Mouse (Mus musculus): ENCODE data around the gene Hipk1. TPM values are rescaled to one million over a fixed set of nuclear protein-coding genes. Genes with fewer than 3 reads are reported as not detected.

The Hipk1 gene
- polyA plus RNA-seq, 1 experiment = 16.7 TPM

DNA sequence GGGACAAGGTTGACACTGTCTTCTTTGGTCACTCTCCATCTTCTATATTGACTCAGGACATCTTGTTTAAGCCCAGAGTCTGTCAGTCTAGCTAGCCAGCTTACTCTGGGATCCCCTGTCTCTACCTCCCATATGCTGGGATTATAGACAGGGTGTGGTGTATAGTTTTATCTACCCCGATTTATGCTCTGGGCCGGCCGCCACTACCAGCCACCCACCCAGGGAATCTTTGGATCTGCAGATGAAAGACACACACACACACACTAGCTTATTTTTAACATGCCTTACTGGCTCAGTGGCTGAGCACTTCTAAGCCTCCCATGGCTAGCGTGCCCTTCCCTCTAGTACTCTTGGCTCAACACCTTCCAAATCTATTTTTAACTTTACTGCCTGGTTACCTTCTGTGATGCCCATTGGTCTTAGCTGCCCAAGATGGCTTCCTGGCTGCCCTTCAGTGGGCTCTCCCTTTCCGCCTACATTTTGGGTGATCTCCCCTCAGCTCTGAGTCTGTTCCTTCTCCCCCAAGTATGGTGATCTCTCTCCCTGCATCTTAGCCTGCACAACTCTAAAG, 81.8 kb downstream of the Hipk1 start:
- H3K36me3 ChIP-seq (ENCODE audit: control insufficient read depth, insufficient read depth) = no peaks in the 10 kb centered on the region
- H3K4me3 ChIP-seq = no peak overlapping the region
- H3K79me2 ChIP-seq (ENCODE audit: control insufficient read depth, insufficient read depth) = no peaks in the 10 kb centered on the region

DNA sequence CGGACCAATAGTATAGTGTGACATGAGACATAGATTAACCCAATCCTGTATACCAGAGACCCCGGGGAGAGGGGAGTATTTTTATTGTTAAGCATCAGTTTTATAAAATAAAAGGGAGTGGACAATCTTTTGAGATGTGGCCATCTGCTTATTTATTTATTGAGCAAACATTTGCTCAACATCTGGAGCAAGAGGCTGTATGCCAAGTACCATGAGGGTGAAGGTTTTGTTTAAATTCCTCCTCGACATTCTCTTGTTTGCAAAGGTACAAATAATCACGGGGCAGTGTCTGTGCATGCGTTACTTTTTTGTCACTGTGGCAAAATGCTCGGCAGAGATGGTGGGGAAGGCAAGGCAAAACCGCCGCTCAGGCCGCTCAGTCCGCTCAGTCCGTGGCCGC, 85.9 kb downstream of the Hipk1 start:
- Histone ChIP-seq H3K36me3 (ENCODE audit: control insufficient read depth, insufficient read depth) (no peaks in the 10 kb centered on the region), H3K4me2 (ENCODE audit: low read depth) (no peak overlapping the region), H3ac (ENCODE audit: control insufficient read depth, insufficient read length) (no peak overlapping the region), H3K79me2 (ENCODE audit: control insufficient read depth, insufficient read depth) (no peaks in the 10 kb centered on the region), H3K4me3 (no peak overlapping the region), H3K27me3 (ENCODE audit: control insufficient read depth, insufficient read depth, insufficient read length) (no peaks in the 10 kb centered on the region)
- TF ChIP-seq REST (IDR thresholded peaks at IDR 0.05; ENCODE audit: insufficient read depth, insufficient read length) = no peak
- no peak for TF ChIP-seq MYOD1 (IDR thresholded peaks at IDR 0.05; ENCODE audit: control insufficient read depth in 1 of 3, insufficient read length in 2 of 3, low read depth in 2 of 3)
- TF ChIP-seq SRF (IDR thresholded peaks at IDR 0.05; ENCODE audit: control insufficient read depth, insufficient read length, low read depth) = no peak
- TF ChIP-seq E2F4 (IDR thresholded peaks at IDR 0.05; ENCODE audit: insufficient read depth) = no peak
- TF ChIP-seq CEBPB (IDR thresholded peaks at IDR 0.05; ENCODE audit: insufficient read depth, poor library complexity, severe bottlenecking) = no peak
- TF ChIP-seq MYOG (IDR thresholded peaks at IDR 0.05; ENCODE audit: control insufficient read depth in 1 of 3, insufficient read depth in 1 of 3, insufficient read length in 2 of 3, low read depth in 2 of 3) = no peak
- no peak for TF ChIP-seq TCF3 (IDR thresholded peaks at IDR 0.05; ENCODE audit: insufficient read length, low read depth)
- no peak for TF ChIP-seq USF1 (IDR thresholded peaks at IDR 0.05; ENCODE audit: low read depth)
- no peak for TF ChIP-seq TCF12 (IDR thresholded peaks at IDR 0.05; ENCODE audit: insufficient read depth, poor library complexity, severe bottlenecking)
- no peak for TF ChIP-seq MAX (IDR thresholded peaks at IDR 0.05; ENCODE audit: low read depth)
- no peak for TF ChIP-seq POLR2AphosphoS2 (IDR thresholded peaks at IDR 0.05; ENCODE audit: insufficient read length, low read depth)
- no peak for TF ChIP-seq POLR2A (IDR thresholded peaks at IDR 0.05; ENCODE audit: insufficient read length, low read depth)

More for the DNA sequence above, 81.8 kb downstream of the Hipk1 start:
- Histone ChIP-seq H3K4me2 (ENCODE audit: low read depth) (no peak overlapping the region), H3K27me3 (ENCODE audit: control insufficient read depth, insufficient read depth, insufficient read length) (no peaks in the 10 kb centered on the region), H3ac (ENCODE audit: control insufficient read depth, insufficient read length) (no peak overlapping the region)
- TF ChIP-seq USF1 (IDR thresholded peaks at IDR 0.05; ENCODE audit: low read depth) (no peak), TCF3 (IDR thresholded peaks at IDR 0.05; ENCODE audit: insufficient read length, low read depth) (no peak), SRF (IDR thresholded peaks at IDR 0.05; ENCODE audit: control insufficient read depth, insufficient read length, low read depth) (no peak), POLR2A (IDR thresholded peaks at IDR 0.05; ENCODE audit: insufficient read length, low read depth) (no peak)

DNA sequence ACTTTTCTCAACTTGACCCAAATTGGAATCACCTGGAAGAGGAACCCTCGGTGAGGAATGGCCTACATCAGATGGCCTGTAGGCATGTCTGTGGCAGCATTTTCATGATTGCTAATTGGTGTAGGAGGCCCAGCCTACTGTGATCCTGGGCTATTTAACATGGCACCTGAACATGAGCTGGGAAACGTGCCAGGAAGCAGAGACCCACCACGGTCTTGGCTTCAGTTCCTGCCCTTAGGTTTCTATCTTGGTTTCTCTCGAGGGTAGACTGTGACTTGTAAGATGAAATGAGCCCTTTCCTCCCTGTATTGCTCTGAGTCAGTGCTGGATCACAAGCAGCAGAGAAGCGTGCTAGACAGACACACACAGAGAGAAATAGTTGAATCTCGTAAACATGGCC, 86.7 kb downstream of the Hipk1 start:
- Histone ChIP-seq H3K4me3 (no peak overlapping the region), H3K79me2 (ENCODE audit: control insufficient read depth, insufficient read depth) (no peaks in the 10 kb centered on the region), H3K27me3 (ENCODE audit: control insufficient read depth, insufficient read depth, insufficient read length) (no peaks in the 10 kb centered on the region), H3K36me3 (ENCODE audit: control insufficient read depth, insufficient read depth) (no peaks in the 10 kb centered on the region), H3K4me2 (ENCODE audit: low read depth) (no peak overlapping the region), H3ac (ENCODE audit: control insufficient read depth, insufficient read length) (no peak overlapping the region)
- TF ChIP-seq MYOD1 (IDR thresholded peaks at IDR 0.05; ENCODE audit: control insufficient read depth in 1 of 3, insufficient read length in 2 of 3, low read depth in 2 of 3) = no peak
- TF ChIP-seq POLR2AphosphoS2 (IDR thresholded peaks at IDR 0.05; ENCODE audit: insufficient read length, low read depth) = no peak
- TF ChIP-seq SRF (IDR thresholded peaks at IDR 0.05; ENCODE audit: control insufficient read depth, insufficient read length, low read depth) = no peak

DNA sequence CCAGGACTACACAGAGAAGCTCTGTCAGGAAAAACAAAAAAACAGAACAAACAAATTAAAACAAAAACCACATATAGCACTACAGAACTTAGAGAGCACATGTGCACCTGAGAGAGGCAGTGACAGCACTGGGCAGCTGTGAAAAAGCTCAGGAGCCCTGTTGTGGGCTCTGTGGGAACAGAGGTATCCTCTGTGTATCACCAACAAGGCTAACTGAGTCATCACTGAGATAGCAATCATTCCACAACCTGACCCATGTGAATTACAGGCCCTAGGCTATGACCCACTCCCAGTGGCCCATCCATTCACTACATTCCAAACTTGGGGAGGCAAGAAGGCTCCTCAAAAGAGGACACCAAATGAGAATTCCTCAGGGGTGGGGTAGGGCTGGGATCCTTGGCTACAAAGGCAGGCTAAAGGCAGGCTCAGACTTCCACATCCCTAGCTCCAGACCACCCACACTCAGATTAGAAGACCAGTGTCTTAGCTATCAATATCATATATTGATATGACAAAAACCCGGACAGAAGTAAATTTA, 94.9 kb downstream of the Hipk1 start:
- no peaks in the 10 kb centered on the region for H3K79me2 ChIP-seq (ENCODE audit: control insufficient read depth, insufficient read depth)
- H3ac ChIP-seq (ENCODE audit: control insufficient read depth, insufficient read length) = no peak overlapping the region
- no peak overlapping the region for H3K4me2 ChIP-seq (ENCODE audit: low read depth)
- no peak overlapping the region for H3K4me3 ChIP-seq
- no peaks in the 10 kb centered on the region for H3K36me3 ChIP-seq (ENCODE audit: control insufficient read depth, insufficient read depth)
- H3K27me3 ChIP-seq (ENCODE audit: control insufficient read depth, insufficient read depth, insufficient read length) = no peaks in the 10 kb centered on the region
- TF ChIP-seq REST (IDR thresholded peaks at IDR 0.05; ENCODE audit: insufficient read depth, insufficient read length) (no peak), MYOD1 (IDR thresholded peaks at IDR 0.05; ENCODE audit: control insufficient read depth in 1 of 3, insufficient read length in 2 of 3, low read depth in 2 of 3) (peak in 1 of 3 experiments; percentile 19), SRF (IDR thresholded peaks at IDR 0.05; ENCODE audit: control insufficient read depth, insufficient read length, low read depth) (no peak), POLR2AphosphoS2 (IDR thresholded peaks at IDR 0.05; ENCODE audit: insufficient read length, low read depth) (no peak), MYOG (IDR thresholded peaks at IDR 0.05; ENCODE audit: control insufficient read depth in 1 of 3, insufficient read depth in 1 of 3, insufficient read length in 2 of 3, low read depth in 2 of 3) (peak in 1 of 3 experiments; percentile 9)

DNA sequence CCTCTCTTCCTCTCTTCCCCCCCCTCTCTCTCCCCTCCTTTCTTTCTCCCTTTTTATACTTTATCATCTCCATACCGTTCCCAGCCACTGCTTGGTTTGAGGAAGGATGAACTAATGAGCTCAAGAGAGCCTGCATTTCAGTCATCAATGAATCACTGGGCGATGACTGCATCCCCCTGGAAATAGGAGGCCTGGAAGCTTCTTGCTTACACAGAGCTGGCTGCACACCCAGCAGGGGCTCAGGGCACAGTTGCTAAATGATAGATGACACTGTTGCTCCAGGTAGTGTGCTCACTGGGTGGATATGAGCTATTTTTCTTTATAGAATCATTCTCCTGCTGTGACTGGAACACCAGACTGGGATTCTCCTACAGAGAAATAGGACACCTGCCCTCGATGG, 95.8 kb downstream of the Hipk1 start:
- no peak overlapping the region for H3K4me2 ChIP-seq (ENCODE audit: low read depth)
- H3K4me3 ChIP-seq = no peak overlapping the region
- H3K27me3 ChIP-seq (ENCODE audit: control insufficient read depth, insufficient read depth, insufficient read length) = no peaks in the 10 kb centered on the region
- H3K36me3 ChIP-seq (ENCODE audit: control insufficient read depth, insufficient read depth) = no peaks in the 10 kb centered on the region
- TF ChIP-seq TCF12 (IDR thresholded peaks at IDR 0.05; ENCODE audit: insufficient read depth, poor library complexity, severe bottlenecking) (no peak), USF1 (IDR thresholded peaks at IDR 0.05; ENCODE audit: low read depth) (no peak), TCF3 (IDR thresholded peaks at IDR 0.05; ENCODE audit: insufficient read length, low read depth) (no peak), CEBPB (IDR thresholded peaks at IDR 0.05; ENCODE audit: insufficient read depth, poor library complexity, severe bottlenecking) (no peak)
- H3K79me2 ChIP-seq (ENCODE audit: control insufficient read depth, insufficient read depth) = no peaks in the 10 kb centered on the region
- H3ac ChIP-seq (ENCODE audit: control insufficient read depth, insufficient read length) = no peak overlapping the region

Data from myocyte (in vitro differentiated cells).